Mouse (Mus musculus) myocyte (in vitro differentiated cells): ENCODE data around the gene Ptprg.

ENCODE experiments used
- MAX ChIP-seq: IDR thresholded peaks from one replicate; pipeline ENCODE4 v1.6.1; 2011; ENCODE audit warnings: low read depth, mild to moderate bottlenecking, control low read depth
- POLR2AphosphoS2 ChIP-seq: IDR thresholded peaks from one replicate; pipeline ENCODE4 v1.6.1; 2011; ENCODE audit warnings: low read depth, control low read depth; ENCODE audit not compliant: insufficient read length
- USF1 ChIP-seq: IDR thresholded peaks from one replicate; pipeline ENCODE4 v1.6.1; 2011; ENCODE audit warnings: low read depth, mild to moderate bottlenecking, control low read depth, moderate library complexity

DNA sequence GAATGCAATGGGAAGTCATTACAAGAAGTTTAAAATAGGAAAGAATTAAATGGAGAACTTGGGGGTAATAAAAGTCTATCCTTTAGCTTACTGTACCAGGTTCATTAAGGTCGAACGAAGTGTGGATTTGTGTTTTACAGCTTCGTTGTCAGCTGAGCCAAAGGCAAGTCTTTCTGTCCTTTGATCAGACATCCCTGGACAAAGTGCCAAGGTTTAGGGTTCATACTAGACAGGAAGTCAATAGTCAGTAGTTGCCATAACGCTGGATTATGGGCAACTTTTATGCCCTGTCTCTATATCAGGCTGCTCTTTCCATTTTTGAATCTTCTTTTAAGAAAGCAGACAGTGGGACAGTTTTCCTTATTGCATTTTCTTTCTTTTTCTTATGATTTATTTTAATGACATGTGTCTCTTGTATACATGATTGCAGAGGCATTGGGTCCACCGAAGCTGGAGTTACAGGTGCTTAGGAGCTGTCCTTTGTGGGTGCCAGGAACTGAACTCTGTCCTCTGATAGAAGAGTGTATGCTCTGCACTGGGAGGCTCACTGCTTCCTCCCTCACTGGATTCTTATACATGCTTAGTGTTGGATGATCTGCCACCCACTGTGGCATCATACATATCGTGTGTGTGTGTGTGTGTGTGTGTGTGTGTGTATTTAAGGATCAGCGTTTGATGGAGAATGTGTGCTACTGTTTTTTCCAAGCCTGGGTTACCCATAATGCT lies 56.7 kb downstream of the Ptprg start:
- TF ChIP-seq MAX: no peak
- TF ChIP-seq USF1: no peak
- TF ChIP-seq POLR2AphosphoS2: no peak
